Mouse (Mus musculus) gastrocnemius, adult 8-10 months (tissue): Measurements from ENCODE around the gene Nr2c2. TPM values are rescaled to one million over a fixed set of nuclear protein-coding genes. Genes with fewer than 3 reads are reported as not detected.
A peak's percentile ranks its signal among the peaks of the same experiment; 100 is the strongest.
"Not testable (repeated sequence)": the region's sequence is repeated elsewhere in the genome, so short reads cannot be mapped to it uniquely, and the experiment has no call there.

Experiments used
- DNase-seq, 2 experiments: peaks; one replicate each; pipeline ENCODE4 v3.0.0; 2022; ENCODE audit warnings: low spot score in 2 of 2
- total RNA-seq, 4 experiments: library from RNA; stranded (reverse); gene quantifications; 2 replicates each; pipeline ENCODE4 v1.2.4; 2022

Gene Nr2c2
- total RNA-seq = 10 to 100 TPM; 20.7 to 26.5 (median 25.0) TPM

DNA sequence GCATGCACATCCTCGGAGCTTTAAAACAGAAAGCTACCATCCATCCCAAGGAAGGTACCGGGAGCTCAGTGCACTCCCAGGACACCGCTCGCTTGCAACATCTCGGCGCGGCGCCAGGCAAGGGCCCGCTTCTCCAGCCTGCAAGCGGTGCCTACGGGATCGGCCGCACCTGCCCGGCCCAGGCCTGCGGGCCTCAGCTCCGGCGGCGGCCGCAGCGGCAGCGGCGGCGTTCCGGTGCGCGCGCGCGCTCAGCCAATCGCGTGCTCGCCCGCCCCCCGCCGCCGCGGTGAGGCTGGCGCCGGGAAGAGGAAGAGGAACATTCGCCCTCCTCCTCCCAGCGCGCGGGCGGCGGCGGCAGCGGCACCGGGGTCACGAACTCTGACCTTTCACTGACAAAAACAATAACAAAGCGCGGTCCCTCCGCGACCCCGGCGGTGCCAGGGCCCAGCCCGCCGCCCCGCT is at the start of gene Nr2c2:
TSS of gene Nr2c2 (plus strand) at position 261 of the 462 bp plus-strand sequence.
- peak; percentile 81 to 85 for DNase-seq

DNA sequence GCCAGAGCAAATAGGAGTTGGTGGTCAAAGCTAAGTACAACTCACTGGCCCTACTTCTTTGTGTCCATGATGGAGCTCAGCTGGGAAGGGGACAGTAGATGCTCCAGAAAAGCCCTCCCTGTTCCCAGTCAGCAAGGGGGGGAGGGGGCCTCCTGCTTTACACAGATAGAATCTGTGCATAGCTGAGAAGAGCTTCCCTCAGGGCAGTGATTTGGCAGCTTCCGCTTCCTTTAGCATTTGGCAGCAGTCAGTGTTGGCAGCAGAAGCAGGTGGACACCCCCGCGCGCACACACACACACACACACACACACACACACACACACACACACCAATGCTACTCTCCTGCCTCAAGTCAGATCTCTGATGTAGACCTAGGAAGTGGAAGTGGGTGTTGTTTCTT is 49.1 kb upstream of the Nr2c2 start:
- DNase-seq = no peak

DNA sequence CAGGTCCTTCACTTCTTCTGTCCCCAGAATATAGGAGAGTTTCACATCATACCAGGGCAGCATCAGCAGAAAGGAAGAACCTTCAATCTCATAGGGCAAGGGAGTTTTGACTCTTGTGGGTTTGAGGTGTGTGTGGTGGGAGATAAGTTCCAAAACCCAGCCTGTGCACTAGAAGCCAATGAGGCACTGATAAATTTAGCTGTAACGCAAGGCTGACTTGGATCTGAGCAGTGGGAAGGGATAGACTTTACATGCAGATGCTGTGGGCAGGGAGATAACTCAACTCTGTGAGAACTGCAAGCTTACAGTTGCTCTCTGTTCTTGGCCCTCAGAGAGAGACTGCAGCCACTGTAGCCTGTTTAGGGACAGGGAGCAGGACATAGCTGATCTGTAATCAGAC is 48.3 kb upstream of the Nr2c2 start:
- DNase-seq = no peak

DNA sequence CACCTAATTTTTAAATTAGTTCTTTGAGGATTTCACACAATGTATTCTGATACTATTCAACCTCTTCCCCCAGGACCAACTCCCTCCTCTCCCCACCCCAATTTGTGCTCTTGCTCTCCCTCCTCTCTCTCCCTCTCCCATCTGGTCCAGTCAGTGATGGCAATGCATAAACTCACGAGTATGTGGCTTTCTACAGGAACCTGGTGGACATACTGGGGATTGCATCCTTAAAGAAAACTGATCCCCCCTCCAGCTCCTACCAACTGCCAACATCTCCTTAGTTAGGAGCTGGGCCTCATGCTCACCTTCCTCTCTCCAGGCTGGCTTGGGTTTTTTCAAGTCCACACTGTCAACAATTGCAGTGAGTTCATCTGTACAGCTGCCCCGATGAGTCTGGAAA is 33.4 kb upstream of the Nr2c2 start:
- no peak for DNase-seq

DNA sequence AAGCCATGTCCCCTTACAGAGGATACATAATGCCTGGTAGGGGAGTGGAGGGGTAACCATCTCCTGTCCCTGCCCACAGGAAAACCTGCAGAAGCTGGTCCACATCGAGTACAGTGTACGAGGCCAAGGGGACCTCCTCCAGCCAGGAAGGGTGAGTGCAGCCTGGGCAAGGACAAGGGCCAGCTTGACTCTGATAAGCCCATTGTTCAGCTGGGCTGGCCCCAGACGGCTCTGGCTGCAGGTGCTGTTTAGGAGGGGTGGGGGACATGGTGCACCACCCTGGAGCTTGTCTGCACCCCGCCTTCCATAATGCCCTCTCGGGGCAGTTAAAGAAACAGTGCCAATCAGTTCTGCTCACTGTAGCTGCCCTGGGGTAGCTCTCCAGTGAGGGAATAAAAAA is 29.5 kb upstream of the Nr2c2 start:
- DNase-seq = no peak

DNA sequence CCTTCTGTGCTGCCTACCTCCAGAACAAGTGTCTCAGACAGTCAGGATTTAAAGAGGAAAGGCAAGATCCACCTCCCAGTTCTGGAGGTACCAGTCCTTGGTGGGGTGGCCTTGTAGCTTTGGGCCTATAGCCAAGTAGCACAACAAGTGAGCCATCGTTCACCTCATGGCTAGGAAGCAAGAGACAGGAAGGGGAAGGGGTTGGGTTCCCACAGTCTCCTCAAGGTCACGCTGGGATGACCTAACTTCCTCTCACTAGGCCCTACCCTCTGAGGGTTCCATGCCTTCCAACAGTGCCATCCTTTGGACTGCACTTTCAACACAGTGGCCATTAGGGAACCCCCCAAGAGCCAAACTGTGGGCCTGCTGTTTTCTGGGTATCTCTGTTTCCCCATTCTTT is 27.7 kb upstream of the Nr2c2 start:
- no peak for DNase-seq

DNA sequence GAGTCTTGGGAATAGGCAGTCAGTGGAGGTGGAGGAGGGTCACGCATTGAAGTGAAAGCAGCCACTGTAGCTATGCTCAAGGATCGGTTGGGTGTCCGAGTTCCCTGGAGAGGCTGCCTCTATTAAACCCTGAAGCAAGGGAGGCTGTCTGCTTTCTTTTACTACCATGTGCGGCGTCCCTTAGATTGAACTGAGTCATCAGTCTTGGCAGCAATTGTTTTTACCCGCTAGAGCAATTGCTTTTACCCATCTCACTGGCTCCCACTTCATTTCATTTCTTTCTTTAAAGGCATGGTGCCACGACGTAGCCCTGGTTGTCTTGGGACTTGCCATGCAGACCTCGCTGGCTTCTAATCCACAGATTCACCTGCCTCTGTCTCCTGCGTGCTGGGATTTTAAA is 27.1 kb upstream of the Nr2c2 start:
- no peak for DNase-seq

DNA sequence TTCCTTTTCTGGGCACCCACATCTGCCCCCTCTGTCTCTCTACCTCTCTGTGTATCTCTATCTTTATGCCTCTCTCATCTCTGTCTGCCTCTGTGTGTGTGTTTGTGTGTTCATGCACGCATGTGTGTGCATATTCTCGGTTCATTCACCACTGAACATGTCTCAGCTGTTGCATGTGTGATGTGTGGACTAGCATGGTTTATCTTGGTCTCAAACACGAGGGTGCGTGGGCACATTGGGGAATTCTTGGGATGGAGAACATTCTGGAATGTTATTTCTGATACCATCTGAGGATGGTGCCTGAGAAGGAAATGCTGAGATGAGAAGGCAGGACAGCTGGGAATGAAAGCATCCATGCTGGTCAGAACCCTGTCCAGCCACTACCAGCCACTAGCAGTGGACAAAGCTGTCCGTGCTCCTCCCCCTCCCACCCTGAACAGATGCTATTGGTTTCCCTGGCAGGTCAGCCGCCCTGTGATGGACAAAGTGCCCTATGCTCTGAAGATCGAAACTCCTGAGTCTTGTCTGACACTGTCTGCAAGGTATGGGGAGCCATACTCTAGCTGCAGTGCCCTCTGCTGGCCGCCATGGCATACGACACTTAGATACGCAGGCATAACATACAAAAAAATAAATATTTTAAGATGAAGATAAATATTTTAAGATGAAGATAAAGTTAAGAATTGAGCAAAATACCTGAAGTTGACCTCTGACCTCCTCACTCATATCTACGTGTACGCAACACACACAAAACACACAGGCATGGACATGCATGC is 25.3 kb upstream of the Nr2c2 start:
- no peak for DNase-seq

DNA sequence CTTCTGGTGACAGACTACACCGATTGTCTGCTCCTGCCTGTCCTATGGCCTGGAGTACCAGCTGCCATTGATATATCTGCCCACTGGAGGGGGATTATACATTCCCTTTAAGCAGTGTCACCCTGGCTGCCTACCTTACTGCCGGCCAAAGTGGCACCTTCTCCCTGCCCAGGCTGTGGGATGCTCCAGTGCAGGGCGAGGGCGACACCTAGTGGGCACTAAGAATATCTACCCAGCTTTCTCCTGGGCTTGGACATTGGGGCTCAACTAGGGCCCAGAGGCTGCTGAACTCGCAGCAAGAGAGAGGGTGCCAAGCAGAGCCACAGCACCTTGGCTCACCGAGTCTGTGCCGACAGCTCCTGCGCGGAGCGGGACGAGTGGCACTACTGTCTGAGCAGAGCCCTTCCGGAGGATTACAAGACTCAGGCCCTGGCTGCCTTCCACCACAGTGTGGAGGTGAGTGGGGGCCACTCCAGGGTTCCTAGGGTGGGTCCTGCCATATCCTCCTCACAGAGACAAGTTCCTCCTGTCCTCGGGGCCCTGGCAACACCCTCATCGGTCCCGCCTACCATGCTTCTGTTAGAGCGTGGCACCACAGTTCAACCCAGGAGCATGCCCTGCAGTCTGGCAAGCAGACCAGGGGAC is 23.9 kb upstream of the Nr2c2 start:
- DNase-seq = peak; percentile 32 to 47

DNA sequence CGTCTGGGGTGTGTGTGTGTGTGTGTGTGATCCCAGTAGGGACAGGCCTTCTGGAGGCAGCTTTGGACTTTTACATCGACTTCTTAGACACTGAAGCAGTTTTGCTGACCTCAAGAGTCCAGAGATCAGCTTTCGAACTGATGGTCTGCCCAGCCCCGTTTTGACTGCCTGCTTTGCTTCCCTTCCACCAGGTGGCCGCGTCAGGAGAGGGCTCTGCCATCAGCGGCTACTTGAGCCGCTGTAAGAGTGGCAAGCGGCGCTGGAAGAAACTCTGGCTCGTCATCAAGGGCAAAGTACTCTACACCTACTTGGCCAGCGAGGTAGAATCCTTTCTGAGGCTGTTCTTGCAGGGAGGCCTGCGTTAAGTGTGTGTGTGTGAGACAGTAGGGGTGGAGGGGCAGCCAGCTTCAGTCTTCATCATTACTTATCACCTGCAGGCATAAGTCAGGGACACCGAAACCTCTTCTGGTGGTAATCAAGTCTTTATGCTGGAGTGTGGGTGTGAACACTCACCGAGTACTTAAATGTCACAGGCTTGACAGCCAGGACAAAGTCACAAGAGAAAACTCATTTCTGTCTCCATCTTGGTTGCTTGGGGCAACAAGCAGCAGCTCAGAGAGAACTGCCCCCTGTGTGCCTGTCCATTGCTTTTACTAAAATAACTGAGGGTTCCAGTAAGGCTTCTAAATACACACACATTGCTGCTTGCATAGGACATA is 19.9 kb upstream of the Nr2c2 start:
- peak; percentile 20 to 46 for DNase-seq

DNA sequence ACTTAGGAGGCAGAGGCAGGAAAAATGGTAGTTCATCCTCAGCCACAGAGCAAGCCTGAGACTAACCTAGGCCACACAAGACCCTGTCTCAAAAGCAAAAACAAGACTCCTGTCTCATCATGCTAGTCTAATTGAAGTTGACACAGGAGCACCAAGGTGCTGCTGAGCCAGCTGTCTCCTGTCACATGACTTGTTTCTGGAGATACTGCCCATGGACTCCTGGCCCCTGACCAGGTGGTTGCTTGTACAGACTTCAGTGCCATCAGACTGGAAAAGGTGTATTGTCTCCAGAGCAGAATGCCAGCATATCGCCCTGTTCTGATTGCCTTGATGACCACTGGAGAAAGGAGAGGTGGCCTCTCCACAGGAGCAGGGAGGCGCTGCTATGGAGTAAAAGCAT is 10.5 kb upstream of the Nr2c2 start:
- no peak for DNase-seq

DNA sequence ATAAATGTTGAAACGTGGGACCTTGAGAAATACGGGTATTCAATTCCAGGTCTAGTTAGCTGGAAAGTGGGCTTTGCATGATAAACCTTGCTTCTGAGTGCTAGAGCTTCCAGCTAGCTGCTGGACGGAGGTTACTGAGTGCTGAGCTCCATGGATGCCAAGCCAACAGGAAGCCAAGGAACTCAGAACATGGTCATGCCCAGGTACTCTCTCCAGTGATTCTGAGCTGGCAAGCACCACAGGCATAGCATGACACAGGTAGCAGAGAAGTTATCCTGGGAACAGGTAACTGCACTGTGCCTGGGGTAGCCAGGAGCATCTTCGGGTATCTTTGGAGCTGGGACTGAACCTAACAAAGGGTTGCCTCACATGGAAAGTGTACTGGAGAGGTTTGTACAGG is 8.4 kb upstream of the Nr2c2 start:
- DNase-seq = no peak

DNA sequence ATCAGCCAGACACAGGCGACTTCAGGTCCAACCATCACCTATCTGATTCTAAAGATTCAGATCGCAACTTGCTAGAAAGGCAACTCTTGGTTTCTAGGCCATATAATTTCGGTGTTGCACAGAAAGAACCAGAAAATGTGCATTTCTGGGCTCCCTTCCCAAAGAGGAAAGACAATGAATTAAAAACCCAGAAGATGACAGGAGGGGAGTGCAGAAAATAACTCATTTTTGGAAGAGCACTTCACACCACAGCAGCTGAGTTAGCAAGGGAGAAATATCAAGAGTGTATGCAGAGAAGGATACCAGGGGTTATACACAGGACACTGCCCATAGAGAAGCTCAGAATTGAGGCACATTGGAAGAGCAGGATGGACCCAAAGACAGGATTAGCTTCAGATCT is 6.3 kb upstream of the Nr2c2 start:
- DNase-seq = no peak

DNA sequence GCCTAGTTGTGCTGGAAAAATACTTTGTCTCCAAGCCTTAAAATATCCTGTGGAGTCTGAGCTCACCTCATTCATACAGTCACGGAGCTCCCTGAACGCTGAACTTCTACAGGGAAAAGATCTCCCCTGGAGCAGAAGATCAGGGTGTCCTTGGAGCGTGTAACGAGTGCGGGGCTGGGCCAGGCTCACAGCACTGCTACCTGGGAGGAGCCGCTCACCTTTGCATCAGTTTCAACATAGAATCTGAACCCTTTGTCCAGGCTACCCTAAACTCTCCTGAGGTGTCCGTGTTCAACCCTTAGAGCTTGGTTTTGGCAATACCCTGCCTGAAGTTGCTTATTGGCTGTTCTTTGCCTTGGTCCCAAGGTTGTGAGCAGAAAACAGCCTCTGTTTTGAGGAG is 2.0 kb upstream of the Nr2c2 start:
- not testable (repeated sequence) for DNase-seq

DNA sequence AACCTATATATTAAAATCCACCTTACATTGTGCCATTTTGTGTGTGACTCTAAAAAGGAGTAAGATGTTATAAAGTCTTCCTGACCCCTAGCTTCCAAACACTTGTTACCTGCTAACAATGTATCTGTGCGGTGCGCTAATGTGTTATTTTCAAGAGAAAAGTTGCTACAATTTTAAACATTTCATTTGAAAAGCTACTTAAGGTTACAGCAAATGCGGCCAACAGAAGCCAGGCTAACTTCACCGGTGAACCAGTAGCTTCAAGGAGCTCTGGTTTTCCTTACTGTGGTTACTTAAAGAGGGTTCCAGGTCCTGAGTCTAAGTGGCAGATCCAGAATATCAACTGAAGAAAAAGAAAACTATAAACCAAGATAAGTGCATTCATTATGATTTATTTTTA is 1.2 kb upstream of the Nr2c2 start:
- no peak for DNase-seq

DNA sequence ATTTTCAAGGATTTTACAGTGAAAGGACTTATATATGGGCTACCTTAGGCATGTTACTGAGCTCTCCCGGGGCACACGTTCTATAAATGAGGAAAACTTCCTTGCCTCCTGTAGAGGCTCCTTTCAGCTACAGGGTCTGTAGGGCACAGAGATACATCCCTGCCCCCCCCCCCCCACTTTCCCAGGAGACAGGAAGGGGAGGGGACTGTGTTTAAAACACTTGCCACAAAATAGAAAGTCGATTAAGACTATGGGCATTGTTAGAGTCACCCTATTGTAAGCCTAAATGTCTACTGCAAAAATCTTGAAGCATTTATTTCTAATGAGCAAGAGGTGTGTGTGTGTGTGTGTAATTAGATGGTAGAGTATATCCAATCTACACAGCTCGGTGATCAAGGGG is 693 bp upstream of the Nr2c2 start:
- DNase-seq = no peak

DNA sequence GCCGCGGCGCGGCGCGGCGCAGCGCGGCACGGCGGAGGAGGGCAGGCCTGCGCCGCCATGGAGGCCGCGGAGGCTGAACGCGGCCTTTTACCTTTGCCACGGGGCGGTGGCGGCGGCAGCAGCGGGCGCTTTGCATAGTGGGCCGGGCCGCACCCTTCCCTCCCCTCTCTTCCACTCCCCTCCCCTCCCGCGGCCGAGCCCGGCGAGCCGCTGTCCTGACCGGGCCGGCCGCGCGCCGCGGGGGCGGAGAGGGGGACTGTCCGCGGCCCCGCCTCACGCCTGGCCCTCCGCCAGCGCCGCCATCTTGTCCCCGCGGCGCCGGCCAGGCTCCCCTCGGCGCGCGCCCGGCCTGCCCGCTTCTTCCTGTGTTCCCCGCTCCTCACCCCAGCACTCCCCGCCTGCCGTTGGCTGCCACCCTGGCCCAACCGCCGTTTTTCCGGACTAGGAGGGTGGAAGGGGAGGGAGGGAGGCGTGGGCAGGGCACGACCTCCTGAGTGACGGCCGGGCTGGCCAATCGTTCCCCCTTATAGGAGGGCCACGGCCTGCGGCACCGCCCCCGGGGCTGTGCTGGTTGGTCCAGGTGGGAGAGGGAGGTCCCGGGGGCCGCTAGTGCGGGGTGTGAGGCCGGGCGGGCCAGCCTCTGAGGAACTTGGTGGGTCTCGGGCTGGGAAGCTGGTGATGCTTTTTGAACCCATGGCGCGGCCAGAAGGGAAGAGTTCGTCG is 738 bp downstream of the Nr2c2 start:
- DNase-seq = peak; percentile 99 to 100

DNA sequence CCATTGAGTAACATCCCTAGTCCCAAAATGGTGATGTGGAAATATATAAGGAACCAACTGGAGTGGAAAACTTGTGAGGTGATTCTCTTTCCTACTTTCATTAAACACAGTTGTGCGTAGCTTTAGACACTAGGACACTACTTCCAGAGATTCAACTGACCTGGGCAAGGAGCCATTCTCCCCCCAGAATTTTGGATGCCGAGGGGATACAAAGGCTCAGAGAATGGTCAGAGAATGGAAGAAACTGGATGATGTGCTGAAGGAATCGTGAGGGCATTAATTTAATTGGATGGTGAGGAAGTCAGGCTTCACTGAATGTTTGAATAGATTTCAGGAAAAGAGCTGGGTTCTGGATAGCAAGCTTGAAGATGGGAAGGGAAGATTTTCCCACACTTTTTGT is 1.5 kb downstream of the Nr2c2 start:
- no peak for DNase-seq

DNA sequence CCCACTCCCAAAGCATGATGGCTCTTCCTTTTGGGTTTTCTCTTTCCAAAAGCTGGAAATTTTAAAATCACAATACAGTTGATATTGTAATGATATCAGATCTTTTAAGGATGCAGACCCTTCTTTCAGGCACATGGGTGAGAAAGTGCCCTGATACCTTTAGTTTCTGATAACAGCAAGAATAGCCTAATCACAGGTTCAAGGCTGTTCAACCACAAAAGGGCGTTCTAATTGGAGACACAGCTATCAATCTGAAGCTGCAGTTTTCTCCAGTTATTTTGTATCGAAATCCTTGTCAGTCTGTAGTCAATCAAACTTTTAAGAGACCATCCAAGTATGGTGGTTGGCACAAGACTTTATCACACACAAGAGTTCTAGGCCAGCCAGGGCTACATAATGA is 2.7 kb downstream of the Nr2c2 start:
- no peak for DNase-seq

DNA sequence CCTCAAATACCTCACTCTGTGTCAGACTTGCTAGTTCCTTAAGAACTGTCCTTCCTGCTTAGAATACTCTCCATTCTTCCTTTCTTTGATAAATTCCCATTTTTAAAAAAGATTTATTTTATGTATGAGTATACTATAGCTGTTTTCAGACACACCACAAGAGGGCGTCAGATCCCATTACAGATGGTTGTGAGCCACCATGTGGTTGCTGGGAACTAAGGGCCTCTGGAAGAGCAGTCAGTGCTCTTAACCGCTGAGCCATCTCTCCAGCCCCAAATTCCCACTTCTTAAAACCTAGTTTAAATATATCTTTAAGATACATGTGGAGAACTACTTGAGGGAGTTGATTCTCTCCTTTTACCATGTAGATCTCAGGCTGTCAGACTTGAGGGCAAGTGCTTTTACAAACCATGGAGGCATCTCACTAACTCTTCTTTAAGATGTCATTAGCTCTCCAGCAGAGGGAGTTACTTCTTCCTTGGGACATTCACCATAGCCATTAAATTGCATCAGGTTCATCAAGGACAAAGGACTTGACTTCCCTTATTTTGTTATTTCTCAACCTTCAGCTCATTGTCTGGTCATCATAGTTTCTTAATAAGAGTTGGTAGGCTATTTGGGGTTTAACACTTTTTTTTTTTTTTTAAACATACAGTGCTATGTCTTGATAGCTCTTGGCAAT is 9.6 kb downstream of the Nr2c2 start:
- DNase-seq = no peak

DNA sequence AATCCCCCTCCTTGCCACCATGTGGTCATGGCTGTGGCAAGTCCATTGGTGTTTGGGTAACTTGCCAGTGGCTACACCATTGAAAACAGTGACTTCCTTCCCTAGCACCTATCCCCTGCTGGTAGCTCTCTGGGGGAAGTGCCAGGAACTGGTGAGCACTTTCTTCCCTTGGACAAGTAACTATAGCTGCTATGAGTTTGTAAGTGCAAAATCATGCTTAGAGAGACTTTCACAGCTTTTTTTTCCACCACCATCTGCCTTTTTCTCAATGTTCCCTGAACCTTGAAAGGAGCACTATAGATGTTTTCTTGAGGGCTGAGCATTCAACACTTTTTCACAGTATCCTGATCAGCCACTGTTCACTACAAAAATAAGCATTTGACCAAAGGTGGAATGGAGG is 33.4 kb downstream of the Nr2c2 start:
- DNase-seq = no peak
